Mouse (Mus musculus): ENCODE results near the gene Rpl18a. TPM values are rescaled to one million over a fixed set of nuclear protein-coding genes. Genes with fewer than 3 reads are reported as not detected.
A peak's percentile ranks its signal among the peaks of the same experiment; 100 is the strongest.

The Rpl18a gene
- polyA plus RNA-seq, 1 experiment from 2014 or later = 4,424 TPM

- Histone ChIP-seq H3K4me1 (ENCODE audit: insufficient read depth, low read depth, low read length) (no peaks in the 10 kb centered on the region; the same call in 1 of the 2 replicates), H3K4me2 (replicated peaks; ENCODE audit: low read depth, low read length) (no peak overlapping the region), H3K9me3 (ENCODE audit: low read length) (no peaks in the 10 kb centered on the region), H3K9ac (replicated peaks; ENCODE audit: low read depth) (no peak overlapping the region), H3K27ac (ENCODE audit: low read length) (no peak overlapping the region), H3K4me3 (ENCODE audit: low read depth, low read length) (no peak overlapping the region), H3K27me3 (replicated peaks; ENCODE audit: insufficient read depth, low read length) (no peaks in the 10 kb centered on the region), H3K36me3 (ENCODE audit: insufficient read depth, low read length) (no peaks in the 10 kb centered on the region)
- WGBS = 44% methylated on average over 6 of the region's 6 CpGs
- DNase-seq (ENCODE audit: low spot score) (no peak), ATAC-seq (no peak)
- TF ChIP-seq EP300 (IDR thresholded peaks at IDR 0.05) = no peak
- no peak for TF ChIP-seq CTCF (IDR thresholded peaks at IDR 0.05)
These were observed 45.4 kb downstream of the Rpl18a start for GRCm38 (mm10) chr8:70851837-70852236.

- Histone ChIP-seq H3K27me3 (replicated peaks; ENCODE audit: insufficient read depth, low read length) (no peaks in the 10 kb centered on the region), H3K4me2 (replicated peaks; ENCODE audit: low read depth, low read length) (no peak overlapping the region), H3K9me3 (ENCODE audit: low read length) (no peaks in the 10 kb centered on the region), H3K9ac (replicated peaks; ENCODE audit: low read depth) (no peak overlapping the region), H3K36me3 (ENCODE audit: insufficient read depth, low read length) (no peaks in the 10 kb centered on the region), H3K4me1 (ENCODE audit: insufficient read depth, low read depth, low read length) (no peaks in the 10 kb centered on the region), H3K27ac (ENCODE audit: low read length) (no peak overlapping the region), H3K4me3 (ENCODE audit: low read depth, low read length) (no peak overlapping the region)
- no peak for TF ChIP-seq EP300 (IDR thresholded peaks at IDR 0.05)
- TF ChIP-seq CTCF (IDR thresholded peaks at IDR 0.05) = no peak
- ATAC-seq = no peak
- DNase-seq (ENCODE audit: low spot score) = no peak
- WGBS = 88% methylated on average over 4 of the region's 4 CpGs
These were observed 46.3 kb downstream of the Rpl18a start for GRCm38 (mm10) chr8:70850947-70851346.

- H3K27ac ChIP-seq (ENCODE audit: low read length) = no peak overlapping the region
- no peaks in the 10 kb centered on the region for H3K9me3 ChIP-seq (ENCODE audit: low read length)
- ATAC-seq (no peak), DNase-seq (ENCODE audit: low spot score) (no peak)
- H3K4me1 ChIP-seq (ENCODE audit: insufficient read depth, low read depth, low read length) = no peaks in the 10 kb centered on the region
- TF ChIP-seq EP300 (IDR thresholded peaks at IDR 0.05) (no peak), CTCF (IDR thresholded peaks at IDR 0.05) (no peak)
- H3K27me3 ChIP-seq (replicated peaks; ENCODE audit: insufficient read depth, low read length) = no peaks in the 10 kb centered on the region
- no peak overlapping the region for H3K9ac ChIP-seq (replicated peaks; ENCODE audit: low read depth)
- H3K36me3 ChIP-seq (ENCODE audit: insufficient read depth, low read length) = no peaks in the 10 kb centered on the region
- WGBS = 61% methylated on average over 7 of the region's 7 CpGs
- H3K4me2 ChIP-seq (replicated peaks; ENCODE audit: low read depth, low read length) = no peak overlapping the region
- no peak overlapping the region for H3K4me3 ChIP-seq (ENCODE audit: low read depth, low read length)
These were observed 46.9 kb downstream of the Rpl18a start for GRCm38 (mm10) chr8:70850132-70850845.

- DNase-seq (ENCODE audit: low spot score) (no peak), ATAC-seq (no peak)
- H3K4me3 ChIP-seq (ENCODE audit: low read depth, low read length) = no peak overlapping the region
- no peaks in the 10 kb centered on the region for H3K27me3 ChIP-seq (replicated peaks; ENCODE audit: insufficient read depth, low read length)
- no peak overlapping the region for H3K4me2 ChIP-seq (replicated peaks; ENCODE audit: low read depth, low read length)
- H3K27ac ChIP-seq (ENCODE audit: low read length) = no peak overlapping the region
- H3K9me3 ChIP-seq (ENCODE audit: low read length) = no peaks in the 10 kb centered on the region
- no peak overlapping the region for H3K9ac ChIP-seq (replicated peaks; ENCODE audit: low read depth)
- TF ChIP-seq EP300 (IDR thresholded peaks at IDR 0.05) = no peak
- no peak for TF ChIP-seq CTCF (IDR thresholded peaks at IDR 0.05)
- no peaks in the 10 kb centered on the region for H3K36me3 ChIP-seq (ENCODE audit: insufficient read depth, low read length)
- WGBS = 72% methylated on average over 3 of the region's 3 CpGs
- no peaks in the 10 kb centered on the region for H3K4me1 ChIP-seq (ENCODE audit: insufficient read depth, low read depth, low read length)
These were observed 47.8 kb downstream of the Rpl18a start for GRCm38 (mm10) chr8:70849333-70849990.

- Histone ChIP-seq H3K27ac (ENCODE audit: low read length) (no peak overlapping the region), H3K27me3 (replicated peaks; ENCODE audit: insufficient read depth, low read length) (no peaks in the 10 kb centered on the region)
- 49% methylated on average over 15 of the region's 15 CpGs for WGBS
These were observed 50.6 kb downstream of the Rpl18a start for GRCm38 (mm10) chr8:70846371-70847154.

GRCm38 (mm10) chr8:70845108-70845507 lies 52.1 kb downstream of the Rpl18a start:
- Histone ChIP-seq H3K9me3 (ENCODE audit: low read length) (no peaks in the 10 kb centered on the region), H3K4me2 (replicated peaks; ENCODE audit: low read depth, low read length) (no peak overlapping the region), H3K27ac (ENCODE audit: low read length) (no peak overlapping the region), H3K4me3 (ENCODE audit: low read depth, low read length) (no peak overlapping the region), H3K9ac (replicated peaks; ENCODE audit: low read depth) (no peak overlapping the region), H3K4me1 (ENCODE audit: insufficient read depth, low read depth, low read length) (peaks cover 2% of the 10 kb centered on the region; the same call in 1 of the 2 replicates), H3K27me3 (replicated peaks; ENCODE audit: insufficient read depth, low read length) (no peaks in the 10 kb centered on the region), H3K36me3 (ENCODE audit: insufficient read depth, low read length) (no peaks in the 10 kb centered on the region)
- no peak for TF ChIP-seq CTCF (IDR thresholded peaks at IDR 0.05)
- TF ChIP-seq EP300 (IDR thresholded peaks at IDR 0.05) = no peak
- WGBS = 45% methylated on average over 5 of the region's 5 CpGs
- ATAC-seq = no peak
- no peak for DNase-seq (ENCODE audit: low spot score)

More at GRCm38 (mm10) chr8:70846371-70847154, 50.6 kb downstream of the Rpl18a start:
- H3K9ac ChIP-seq (replicated peaks; ENCODE audit: low read depth) = no peak overlapping the region
- no peak overlapping the region for H3K4me2 ChIP-seq (replicated peaks; ENCODE audit: low read depth, low read length)
- H3K36me3 ChIP-seq (ENCODE audit: insufficient read depth, low read length) = no peaks in the 10 kb centered on the region
- H3K9me3 ChIP-seq (ENCODE audit: low read length) = no peaks in the 10 kb centered on the region
- H3K4me3 ChIP-seq (ENCODE audit: low read depth, low read length) = no peak overlapping the region
- no peaks in the 10 kb centered on the region for H3K4me1 ChIP-seq (ENCODE audit: insufficient read depth, low read depth, low read length)
- ATAC-seq (no peak), DNase-seq (ENCODE audit: low spot score) (no peak)
- TF ChIP-seq CTCF (IDR thresholded peaks at IDR 0.05) (peak; percentile 37), EP300 (IDR thresholded peaks at IDR 0.05) (no peak)

MicroRNAs encoded within 50 kb of the gene (microRNA counts, 519-probe panel; counts per million panel counts)
- not detected for microRNA mmu-miR-1969

Small RNAs within 50 kb of the gene (microRNA-seq; reads per million reads assigned to microRNA genes)
- 0.98 reads per million for gene Mir1969
- not detected for gene Mir7067

Other genes starting within 250 kb of the Rpl18a start
- 32.9 and 34.4 TPM in 2 replicates for gene Pgpep1, start 237.0 kb downstream of the Rpl18a start, polyA plus RNA-seq (2015; fragmentation: Nextera tagmentation; extraction: Ambion mirVana)
- 95.9 and 104 TPM in 2 replicates for gene Lsm4, start 224.2 kb downstream of the Rpl18a start, polyA plus RNA-seq (2015; fragmentation: Nextera tagmentation; extraction: Ambion mirVana)
- 107 and 109 TPM in 2 replicates for gene Jund, start 198.5 kb downstream of the Rpl18a start, polyA plus RNA-seq (2015; fragmentation: Nextera tagmentation; extraction: Ambion mirVana)
- gene Iqcn, start 194.0 kb downstream of the Rpl18a start, polyA plus RNA-seq (2015; fragmentation: Nextera tagmentation; extraction: Ambion mirVana) = 0.04 and 0.07 TPM in 2 replicates
- gene Gm3336, start 178.9 kb downstream of the Rpl18a start, polyA plus RNA-seq (2015; fragmentation: Nextera tagmentation; extraction: Ambion mirVana) = 0.50 and 0.54 TPM in 2 replicates
- 0.93 and 2.0 TPM in 2 replicates for gene Pde4c, start 173.7 kb downstream of the Rpl18a start, polyA plus RNA-seq (2015; fragmentation: Nextera tagmentation; extraction: Ambion mirVana)
- 17.6 and 28.6 TPM in 2 replicates for gene Rab3a, start 142.7 kb downstream of the Rpl18a start, polyA plus RNA-seq (2015; fragmentation: Nextera tagmentation; extraction: Ambion mirVana)
- gene Mpv17l2, start 136.5 kb downstream of the Rpl18a start, polyA plus RNA-seq (2015; fragmentation: Nextera tagmentation; extraction: Ambion mirVana) = 57.4 and 88.8 TPM in 2 replicates
- 28.0 and 30.5 TPM in 2 replicates for gene Pik3r2, start 120.7 kb downstream of the Rpl18a start, polyA plus RNA-seq (2015; fragmentation: Nextera tagmentation; extraction: Ambion mirVana)
- gene Mast3, start 92.4 kb downstream of the Rpl18a start, polyA plus RNA-seq (2015; fragmentation: Nextera tagmentation; extraction: Ambion mirVana) = 7.3 and 7.6 TPM in 2 replicates
- gene Il12rb1, start 89.0 kb downstream of the Rpl18a start, polyA plus RNA-seq (2015; fragmentation: Nextera tagmentation; extraction: Ambion mirVana) = 0.13 and 0.16 TPM in 2 replicates
- gene Arrdc2, start 57.7 kb downstream of the Rpl18a start, polyA plus RNA-seq (2015; fragmentation: Nextera tagmentation; extraction: Ambion mirVana) = 9.4 and 10.7 TPM in 2 replicates
- gene Kcnn1, start 34.2 kb downstream of the Rpl18a start, polyA plus RNA-seq (2015; fragmentation: Nextera tagmentation; extraction: Ambion mirVana) = 0.24 and 0.25 TPM in 2 replicates
- 63.7 and 68.5 TPM in 2 replicates for gene Ccdc124, start 23.5 kb downstream of the Rpl18a start, polyA plus RNA-seq (2015; fragmentation: Nextera tagmentation; extraction: Ambion mirVana)
- gene Slc5a5, start 4.7 kb downstream of the Rpl18a start, polyA plus RNA-seq (2015; fragmentation: Nextera tagmentation; extraction: Ambion mirVana) = 0.12 and 0.13 TPM in 2 replicates
- gene Map1s, start 8.5 kb upstream of the Rpl18a start, polyA plus RNA-seq (2015; fragmentation: Nextera tagmentation; extraction: Ambion mirVana) = 22.7 and 25.5 TPM in 2 replicates